Mouse (Mus musculus): ENCODE measurements around the gene Stau1.
"Not testable (repeated sequence)": the region's sequence is repeated elsewhere in the genome, so short reads cannot be mapped to it uniquely, and the experiment has no call there.

Stau1 gene

DNA sequence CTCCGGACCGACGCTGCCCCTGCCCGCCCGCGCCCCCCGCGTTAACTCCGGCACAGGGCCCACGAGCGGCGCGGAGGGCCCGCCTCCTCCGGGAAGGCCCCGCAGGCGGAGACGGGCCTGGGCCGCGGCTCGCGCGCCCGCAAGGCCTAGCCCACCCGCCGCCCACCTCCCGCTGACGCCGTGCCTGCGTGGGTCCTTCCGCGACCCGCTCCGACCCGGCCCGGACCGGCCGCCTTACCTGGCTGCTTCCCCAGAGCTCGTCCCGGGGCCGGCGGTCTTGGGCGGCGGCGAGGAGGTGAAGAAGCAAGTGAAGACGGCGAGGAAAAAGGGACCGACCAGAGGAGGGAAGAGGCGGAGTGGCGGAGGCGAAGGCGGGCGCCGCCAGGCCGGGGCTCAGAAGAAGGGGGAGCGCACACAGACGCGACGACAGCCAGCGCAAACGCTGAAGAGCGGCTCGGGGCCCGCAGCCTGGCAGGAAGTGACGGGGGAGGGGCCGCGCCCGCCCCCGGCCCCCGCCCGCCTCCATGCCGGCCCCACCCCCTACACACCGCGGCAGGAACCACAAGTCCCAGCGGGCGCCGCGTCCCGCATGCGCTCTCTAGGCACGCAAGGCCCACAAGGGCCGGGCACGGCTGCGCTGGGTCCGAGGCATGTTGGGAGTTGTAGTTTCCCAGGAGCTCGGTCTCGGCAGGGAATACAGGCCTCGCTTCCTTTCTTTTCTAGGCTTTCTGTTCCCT, at the start of gene Stau1:
Gene Stau1 (minus strand): TSS at position 504 of the 737 bp plus-strand sequence.
- peak; percentile 92 to 95 for DNase-seq (ENCODE audit: low spot score in 2 of 2)

DNA sequence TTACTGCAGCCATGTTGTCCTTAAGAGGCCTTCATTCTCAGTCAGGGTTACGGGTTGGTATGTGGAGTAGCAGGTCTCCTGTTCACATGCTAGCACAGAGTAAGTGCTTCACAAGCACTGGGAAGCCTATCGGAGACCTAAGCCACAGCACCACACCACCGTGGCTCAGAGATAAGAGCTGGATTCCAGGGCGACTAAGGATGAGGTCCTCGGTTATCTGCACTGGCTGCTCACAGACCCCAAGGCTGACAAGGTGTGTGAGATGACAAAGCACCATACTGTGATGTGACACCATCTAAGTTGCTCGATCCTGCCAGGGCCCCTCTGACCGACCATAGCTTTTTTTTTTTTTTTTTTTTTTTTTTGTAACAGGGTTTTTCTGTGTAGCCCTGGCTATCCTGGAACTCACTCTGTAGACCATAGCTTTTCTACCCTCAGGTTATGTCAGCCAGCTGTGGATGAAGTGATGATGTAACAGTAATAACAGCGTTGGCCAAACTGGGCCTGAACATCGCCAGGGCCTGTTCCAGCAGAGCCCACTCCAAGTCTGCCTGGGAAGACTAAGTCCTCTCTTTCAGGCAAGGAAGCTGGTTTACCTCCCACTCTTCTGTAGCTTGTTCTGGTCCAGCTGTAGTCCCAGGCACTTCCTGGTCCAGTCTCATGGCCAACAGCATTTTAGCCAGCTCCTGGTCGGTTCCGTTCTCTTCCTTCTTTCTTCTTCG, 47.5 kb upstream of the Stau1 start:
- DNase-seq (ENCODE audit: low spot score in 2 of 2): peak in 1 of 2 experiments; percentile 35

DNA sequence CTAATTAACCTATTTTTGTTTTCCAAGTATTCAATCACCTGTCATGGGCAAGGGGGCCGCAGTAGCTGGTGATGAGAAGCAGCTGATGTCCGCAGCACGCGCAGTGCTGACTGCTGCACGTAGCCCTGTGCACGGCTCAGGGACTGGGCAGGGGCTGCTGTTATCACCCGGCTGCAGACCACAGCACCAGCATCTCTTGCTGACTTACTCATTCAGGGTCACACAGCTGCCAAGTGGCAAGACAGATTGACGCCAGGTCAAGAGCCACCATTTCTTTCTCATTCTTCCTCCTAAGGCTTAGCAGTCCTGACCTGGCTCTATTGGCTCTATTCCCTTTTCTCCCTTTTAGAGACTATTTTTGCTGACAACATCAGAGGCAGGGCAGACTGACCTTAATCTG, 43.3 kb upstream of the Stau1 start:
- no peak for DNase-seq (ENCODE audit: low spot score in 2 of 2)

DNA sequence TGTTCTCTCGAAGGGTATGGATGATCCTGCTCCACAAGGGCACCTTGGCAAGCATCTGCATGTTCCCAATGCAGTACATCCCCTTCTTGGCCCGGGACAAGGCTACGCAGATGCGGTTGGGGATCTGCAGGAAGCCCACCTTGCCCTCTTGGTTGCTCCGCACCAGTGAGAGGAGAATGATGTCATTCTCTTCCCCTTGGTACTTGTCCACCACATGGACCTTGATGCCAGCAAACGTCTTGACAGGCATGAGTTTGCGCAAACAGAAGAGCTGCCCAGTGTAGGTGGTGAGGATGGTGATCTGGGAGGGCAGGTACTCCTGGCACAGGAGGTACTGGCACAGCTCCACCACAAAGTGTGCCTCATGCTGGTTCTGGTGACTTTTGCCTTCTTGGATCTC, 42.6 kb upstream of the Stau1 start:
- no peak for DNase-seq (ENCODE audit: low spot score in 2 of 2)

DNA sequence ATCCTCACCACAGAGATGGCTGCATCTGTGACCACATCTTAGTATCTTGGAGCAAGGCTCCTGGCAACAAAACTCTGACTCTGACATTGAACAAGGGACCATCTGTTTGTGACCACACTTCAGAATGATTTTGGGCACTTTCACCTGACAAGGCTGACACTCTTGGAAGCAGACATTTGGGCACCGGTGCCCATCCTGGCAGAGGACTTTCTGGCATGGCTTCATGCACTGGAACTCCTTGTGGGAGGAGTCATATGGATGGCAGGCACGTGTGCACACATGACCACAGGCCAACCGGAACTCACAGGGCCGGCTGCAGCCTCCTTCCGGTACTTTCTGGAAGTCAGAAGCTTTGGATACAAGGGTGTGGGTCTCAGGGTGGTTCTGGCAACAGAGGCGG, 42.2 kb upstream of the Stau1 start:
- no peak for DNase-seq (ENCODE audit: low spot score in 2 of 2)

DNA sequence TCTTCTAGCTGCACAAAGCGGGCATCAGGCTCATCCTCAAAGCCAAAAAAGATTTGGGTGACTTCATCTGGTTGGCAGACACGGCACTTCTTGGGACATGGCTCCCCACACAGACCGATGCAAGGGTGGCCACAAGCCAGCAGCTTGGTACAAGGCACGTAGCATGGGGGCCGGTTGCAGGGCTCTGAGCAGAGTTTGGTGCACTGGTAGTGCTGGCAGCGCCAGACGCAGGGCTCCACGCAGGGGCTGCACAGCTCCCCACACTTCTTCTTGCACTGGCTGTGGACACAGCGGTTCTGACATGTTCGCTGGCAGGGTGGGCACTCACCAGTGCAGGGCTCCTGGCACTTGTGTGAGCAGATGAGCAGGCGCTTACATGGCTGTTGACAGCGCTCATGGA, 41.6 kb upstream of the Stau1 start:
- no peak for DNase-seq (ENCODE audit: low spot score in 2 of 2)

DNA sequence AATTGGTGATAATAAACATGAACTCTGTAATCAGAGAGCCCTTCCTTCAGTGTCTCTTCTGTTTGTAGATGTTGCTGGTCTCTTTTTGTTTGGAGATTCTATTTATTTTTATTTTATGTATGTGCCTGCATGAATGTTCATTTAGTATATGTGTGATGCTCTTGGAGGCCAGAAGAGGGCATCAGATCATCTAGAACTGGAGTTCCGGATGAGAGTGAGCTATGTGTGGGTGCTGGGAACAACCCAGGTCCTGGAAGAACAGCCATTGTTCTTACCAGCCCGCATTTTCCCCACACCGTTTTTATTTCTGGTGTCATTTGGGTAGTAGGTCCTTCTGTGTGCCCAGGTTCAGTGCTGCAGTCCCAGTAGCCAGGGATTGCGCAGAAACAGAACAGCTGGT, 34.4 kb upstream of the Stau1 start:
- no peak for DNase-seq (ENCODE audit: low spot score in 2 of 2)

DNA sequence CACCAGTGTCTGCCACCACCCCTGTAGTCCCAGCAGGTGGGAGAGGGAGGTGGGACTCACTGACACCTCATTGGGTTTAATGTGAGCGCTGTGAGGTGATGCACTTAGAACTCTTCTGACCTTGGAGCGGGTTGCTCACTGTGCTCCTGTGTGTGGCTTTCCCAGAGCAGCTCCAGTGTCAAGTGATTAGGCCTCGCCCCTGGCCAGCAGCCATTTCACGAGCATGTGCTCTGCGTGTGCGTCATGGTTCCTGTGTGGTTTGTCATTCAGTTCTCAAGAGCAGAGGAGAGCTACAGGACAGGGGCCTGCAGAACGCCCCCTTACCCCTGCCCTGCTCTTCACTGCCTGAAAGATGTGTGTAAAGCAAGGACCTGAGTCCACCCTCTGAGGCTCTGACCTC, 32.5 kb upstream of the Stau1 start:
- DNase-seq (ENCODE audit: low spot score in 2 of 2): peak in 1 of 2 experiments; percentile 18

DNA sequence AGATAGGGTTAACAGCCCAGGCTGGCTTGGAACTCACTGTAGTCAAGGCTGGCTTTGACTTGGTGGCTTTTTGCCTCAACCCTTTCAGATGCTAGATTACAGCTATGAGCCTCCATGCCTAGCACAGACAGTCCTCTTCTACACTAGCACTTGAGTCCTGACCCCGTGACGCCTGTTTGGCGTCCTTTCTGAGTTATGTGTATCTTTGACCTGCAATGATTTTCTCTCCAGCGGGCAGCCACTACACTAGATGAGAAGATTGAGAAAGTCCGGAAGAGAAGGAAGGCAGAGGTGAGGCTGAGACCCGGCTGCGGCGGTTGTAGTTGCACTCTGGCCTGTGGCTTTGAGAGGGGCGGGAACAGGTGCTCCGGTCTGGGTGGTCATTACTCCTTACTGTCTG, 23.3 kb upstream of the Stau1 start:
- DNase-seq (ENCODE audit: low spot score in 2 of 2): no peak

DNA sequence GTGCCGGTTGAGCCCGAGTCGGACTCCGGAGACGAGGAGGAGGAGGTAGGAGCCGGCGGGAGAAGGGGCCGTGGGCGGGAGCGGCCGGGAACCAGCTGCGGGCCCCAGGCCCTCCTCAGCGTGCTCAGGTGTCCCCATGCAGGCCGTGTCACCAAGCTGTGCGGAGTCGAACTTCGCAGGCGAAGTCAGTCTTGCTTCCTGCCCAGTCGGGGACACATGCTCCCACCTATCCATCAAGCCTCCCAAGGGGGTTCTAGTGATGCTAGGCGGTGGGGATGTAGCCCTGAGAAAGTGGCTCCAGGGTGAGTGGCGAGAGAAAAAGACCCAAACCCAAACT, 19.3 kb upstream of the Stau1 start:
- DNase-seq (ENCODE audit: low spot score in 2 of 2): no peak

DNA sequence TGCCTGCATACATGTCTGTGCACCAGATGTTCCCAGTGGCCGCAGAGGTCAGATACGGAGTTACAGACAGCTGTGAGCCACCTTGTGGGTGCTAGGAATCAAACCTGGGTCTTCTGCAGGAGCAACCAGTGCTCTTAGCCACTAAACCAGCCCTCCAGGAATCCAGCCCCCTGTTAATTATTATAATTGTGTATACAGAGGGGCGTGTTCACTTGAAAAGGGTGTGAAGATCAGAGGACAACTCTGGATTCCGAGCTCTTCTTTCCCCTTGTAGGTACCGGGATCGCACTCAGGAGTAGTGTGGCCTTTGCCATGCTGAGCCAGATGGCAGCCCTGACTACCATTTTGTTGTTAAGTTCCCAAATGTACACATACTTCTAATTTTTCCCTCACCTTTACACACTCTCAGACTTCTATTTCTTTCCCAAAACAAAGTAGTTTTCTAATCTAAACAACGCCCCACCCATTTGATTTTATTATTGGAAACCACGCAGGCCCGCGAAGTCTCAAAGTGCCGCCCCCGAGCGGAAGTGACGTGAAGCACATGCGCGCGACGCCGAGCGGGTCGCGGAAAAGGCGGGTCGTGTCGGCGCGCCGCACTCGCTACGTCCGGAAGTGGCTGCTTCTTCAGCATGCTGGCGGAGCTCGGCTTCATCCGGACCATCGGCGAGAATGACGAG, 18.7 kb upstream of the Stau1 start, which contains the start of gene Ddx27:
Gene Ddx27 (plus strand): TSS at position 492 of the 680 bp plus-strand sequence.
- peak; percentile 86 to 92 for DNase-seq (ENCODE audit: low spot score in 2 of 2)

DNA sequence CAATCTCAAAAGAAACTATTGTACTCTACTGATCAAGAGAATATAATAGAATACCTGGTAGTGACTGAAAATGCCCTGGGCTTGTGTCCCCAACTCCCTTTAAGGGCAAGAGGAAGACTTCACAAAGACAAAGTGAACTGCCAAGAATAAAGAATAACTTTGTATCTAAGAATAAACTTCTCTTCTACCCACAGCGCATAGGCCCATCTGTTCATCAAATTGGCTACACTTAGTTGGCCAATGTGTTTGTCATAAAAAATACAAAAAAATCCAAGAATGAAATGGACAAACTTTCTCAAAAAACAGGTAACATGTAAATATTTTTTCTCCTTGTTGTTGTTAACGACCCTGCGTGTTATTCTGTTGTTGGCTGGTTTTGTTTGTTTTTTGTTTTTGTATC, 14.4 kb upstream of the Stau1 start:
- no peak for DNase-seq (ENCODE audit: low spot score in 2 of 2)

DNA sequence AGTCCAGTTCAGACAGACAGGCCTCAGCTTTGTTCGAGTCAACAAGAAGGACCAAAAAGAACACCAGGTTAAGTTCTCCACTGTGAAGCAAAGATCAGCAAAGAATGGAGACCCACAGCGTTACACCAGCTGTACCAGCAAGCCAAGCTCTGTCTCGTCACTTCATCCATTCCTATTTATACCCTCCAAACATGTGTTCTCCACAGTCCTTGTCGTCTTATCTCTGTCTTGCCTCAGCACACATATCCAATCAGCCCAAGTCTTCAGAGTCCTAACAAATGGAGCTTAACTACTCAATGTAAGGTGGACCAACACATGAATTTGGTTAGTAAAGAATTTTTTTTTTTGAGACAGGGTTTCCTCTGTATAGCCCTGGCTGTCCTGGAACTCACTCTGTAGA, 13.4 kb upstream of the Stau1 start:
- DNase-seq (ENCODE audit: low spot score in 2 of 2): no peak

DNA sequence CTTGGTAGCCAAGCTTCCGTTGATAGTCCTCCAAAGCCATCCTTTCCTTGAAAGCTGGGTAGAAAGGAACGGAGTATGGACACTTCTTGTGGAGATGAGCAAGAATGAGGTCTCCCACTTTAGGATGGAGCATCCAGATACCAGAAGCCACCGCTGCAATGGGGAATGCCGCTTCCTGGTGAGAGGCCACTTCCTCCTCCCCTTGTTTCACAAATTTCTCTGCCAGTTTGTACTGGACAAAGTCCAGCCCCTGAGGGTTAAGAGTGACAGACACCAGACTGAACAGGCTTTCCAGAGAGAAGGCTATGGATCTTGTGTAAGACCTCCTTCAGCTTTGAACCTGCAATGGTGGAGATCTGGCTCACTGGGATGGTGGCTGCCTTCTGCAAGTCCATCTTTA, 11.5 kb upstream of the Stau1 start:
- DNase-seq (ENCODE audit: low spot score in 2 of 2): not testable (repeated sequence)

DNA sequence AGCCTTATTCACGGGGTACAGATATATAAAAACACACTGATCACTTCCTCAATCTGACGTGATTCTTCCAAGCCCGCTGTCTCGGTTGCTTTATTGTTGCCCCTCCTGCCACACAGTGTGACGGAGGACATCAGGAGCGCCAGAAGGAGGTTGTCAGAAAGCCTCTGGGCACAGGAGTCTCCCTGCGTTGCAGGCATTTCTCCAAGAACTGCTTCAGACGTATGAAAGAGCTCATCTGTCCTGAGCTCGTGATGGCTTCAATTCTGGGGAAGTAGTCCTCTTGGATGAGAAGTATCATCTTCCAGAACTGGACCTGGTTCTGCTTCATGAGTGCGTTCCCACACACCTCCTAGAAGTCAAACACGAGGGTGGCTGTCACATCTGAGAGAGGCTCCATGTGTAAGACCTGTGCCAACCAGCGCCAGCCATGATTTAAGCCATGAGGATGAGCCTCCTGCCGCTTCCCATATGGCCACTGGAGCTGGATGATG, 10.9 kb upstream of the Stau1 start:
- DNase-seq (ENCODE audit: low spot score in 2 of 2): no peak

DNA sequence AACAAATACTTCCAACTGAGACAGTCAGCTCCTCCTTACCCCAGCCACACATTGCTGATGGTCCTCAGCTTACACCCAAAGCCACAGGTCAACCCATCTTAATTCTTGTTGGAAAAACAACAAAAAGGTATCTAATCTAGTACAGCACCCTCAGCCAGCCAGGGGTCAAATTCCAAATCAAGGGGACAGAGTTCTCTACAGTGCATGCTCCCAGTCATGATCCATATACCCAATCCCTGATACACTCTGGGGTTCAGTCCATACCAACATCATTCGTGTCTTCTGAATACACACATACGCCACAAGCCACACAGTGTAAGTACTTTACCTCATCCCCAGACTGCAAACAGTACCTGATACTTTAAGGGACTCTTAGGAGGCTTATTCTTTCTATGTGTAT, 10.3 kb upstream of the Stau1 start:
- DNase-seq (ENCODE audit: low spot score in 2 of 2): no peak

DNA sequence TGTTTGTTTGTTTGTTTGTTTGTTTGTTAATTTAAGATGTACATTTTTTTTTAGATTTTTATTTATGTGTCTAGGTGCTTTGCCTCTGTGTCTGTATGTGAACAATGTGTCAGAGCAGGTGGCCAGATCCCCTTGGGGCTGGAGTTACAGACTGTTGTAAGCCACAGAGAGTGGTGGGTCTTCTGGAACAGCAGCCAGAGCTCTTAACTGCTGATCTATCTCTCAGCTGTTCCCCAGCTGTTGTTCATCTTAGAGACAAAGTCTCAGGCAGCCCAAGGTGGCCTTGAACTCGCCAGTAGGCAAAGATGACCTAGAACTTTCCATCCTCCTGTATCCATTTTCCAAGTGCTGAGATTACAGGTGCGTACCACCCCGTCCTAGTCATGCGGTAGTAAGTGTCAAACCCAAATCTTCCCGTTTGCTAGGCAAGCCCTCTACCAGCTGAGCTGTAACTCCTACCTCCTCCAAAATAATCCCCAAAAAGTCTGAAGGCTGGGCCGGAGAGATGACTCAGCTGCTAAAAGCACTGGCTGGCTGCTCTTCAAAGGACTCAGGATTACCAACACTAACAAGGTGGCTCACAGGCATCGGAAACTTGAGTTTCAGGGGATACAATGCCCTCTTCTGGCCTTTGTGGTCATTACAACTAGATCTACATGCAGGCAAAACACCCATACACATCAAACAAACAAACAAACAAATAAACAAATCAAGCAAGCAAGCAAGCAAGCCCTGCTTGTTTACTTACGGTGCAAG, 8.2 kb upstream of the Stau1 start:
- peak; percentile 34 to 70 for DNase-seq (ENCODE audit: low spot score in 2 of 2)

DNA sequence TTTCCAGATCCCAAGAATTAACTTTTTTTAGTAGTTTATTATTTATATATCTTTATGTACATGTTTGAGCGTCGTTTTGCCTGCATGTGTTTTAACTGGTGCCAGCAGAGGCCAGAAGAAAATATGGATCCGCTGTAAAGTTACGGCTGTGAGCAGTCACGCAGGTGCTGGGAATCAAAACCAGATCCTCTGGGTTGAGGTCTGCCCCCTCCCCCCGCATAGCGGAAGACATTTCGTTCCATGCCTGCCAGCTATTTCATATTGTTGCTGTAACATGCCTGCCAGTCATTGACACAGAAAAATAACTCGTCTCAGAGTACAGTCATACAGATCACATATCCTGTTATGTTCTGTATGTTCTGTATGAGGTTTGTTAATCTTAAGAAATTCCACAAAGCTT, 5.4 kb upstream of the Stau1 start:
- DNase-seq (ENCODE audit: low spot score in 2 of 2): no peak

DNA sequence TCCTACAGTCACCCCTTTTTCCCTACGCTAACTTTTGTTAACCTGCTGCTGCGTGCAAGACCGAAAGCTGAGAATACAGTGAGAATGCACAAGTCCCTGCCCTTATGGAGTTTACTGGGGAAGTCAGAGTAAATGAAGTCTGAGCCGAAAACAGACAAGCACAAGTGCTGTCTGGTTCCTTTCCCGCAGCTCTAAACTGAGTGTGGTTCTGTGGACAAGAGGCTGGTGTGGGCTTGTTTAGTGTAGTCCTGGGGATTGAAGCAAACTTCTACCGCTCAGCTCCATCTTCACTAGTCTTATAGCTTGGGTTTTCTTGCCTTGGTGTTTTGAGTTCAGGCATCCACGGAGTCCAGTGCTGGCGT, 415 bp upstream of the Stau1 start:
- DNase-seq (ENCODE audit: low spot score in 2 of 2): no peak

DNA sequence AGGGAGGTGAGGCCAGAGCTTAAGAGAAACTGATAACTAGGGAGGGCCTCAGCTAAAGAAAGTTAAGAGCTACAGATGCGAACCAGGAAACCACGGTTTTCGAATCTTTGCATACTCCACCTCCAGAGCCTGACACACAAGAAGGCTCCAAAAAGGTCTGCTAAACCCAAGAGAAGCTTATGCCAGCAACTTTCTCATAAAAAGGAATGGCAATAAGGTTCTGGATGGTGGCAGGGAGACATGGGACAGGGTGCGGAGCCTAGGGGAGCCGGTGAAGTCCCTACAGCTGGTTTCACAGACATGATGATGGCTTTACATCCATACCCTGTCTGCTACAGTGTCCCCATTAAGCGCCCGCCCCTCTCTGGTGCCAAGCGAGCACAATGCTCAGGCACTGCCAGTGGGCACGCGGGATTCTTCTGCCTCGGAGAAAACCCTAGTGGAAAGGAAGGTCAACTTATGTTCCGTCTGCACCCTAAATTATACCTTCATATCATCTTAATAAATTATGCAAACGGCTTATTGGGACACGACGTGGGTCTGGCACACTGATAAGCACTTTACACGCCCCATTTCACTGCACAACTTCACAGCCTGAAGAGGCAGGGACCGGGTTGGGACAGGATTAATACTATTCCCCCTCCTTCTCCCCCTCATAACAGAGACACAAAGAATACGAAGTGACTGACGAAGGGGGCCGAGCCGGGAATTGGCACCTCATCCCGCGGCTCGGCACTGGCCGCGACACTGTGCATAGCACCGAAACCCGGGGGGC, 891 bp downstream of the Stau1 start:
- DNase-seq (ENCODE audit: low spot score in 2 of 2): peak in 1 of 2 experiments; percentile 27

DNA sequence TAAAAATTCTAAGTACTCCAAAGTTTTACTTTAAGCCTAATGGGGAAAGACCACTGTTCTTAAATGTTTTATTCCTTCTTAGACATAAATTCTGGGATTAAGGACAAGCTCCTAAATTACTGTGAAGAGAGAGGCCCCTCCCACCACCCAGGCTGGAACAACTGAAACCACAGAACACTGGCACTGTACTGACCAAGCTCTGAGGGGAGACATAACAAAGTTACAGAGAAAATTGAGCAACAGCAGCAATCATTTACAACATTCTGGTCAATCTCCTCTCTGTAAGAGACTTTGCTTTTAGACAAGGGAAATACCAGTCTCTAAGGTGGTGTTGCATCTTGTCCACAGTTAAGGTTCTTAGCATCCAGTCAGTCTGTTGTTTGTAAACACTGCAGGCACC, 4.2 kb downstream of the Stau1 start:
- DNase-seq (ENCODE audit: low spot score in 2 of 2): no peak

Measured in heart, adult 9 months (tissue).